Mouse (Mus musculus) liver, embryonic 14 days (tissue): ENCODE data around the gene Tex16. TPM values are rescaled to one million over a fixed set of nuclear protein-coding genes. Genes with fewer than 3 reads are reported as not detected.

Experiments used
- polyA plus RNA-seq: library from polyadenylated mRNA; depleted of rRNA; stranded (reverse); fragments of >200 nt; gene quantifications from 2 replicates; pipeline ENCODE4 v1.2.3, GENCODE M21; 2012; rRNA removed

Gene Tex16
- polyA plus RNA-seq = 0.01 and 0.05 TPM in 2 replicates

GRCm38 (mm10) chrX:112010707-112011106 lies at the start of gene Tex16:
TSS of gene Tex16 (plus strand) at chrX:112011007.

Other genes with a start within 250 kb of the Tex16 start
- 0.03 and 0.06 TPM in 2 replicates for gene Gm45194, start 119.6 kb upstream of the Tex16 start, polyA plus RNA-seq
- gene 4933403O08Rik, start 228.0 kb downstream of the Tex16 start, polyA plus RNA-seq = 0.02 and 0.07 TPM in 2 replicates